Mouse (Mus musculus): Measurements from ENCODE around the gene Arfgef2. TPM values are rescaled to one million over a fixed set of nuclear protein-coding genes. Genes with fewer than 3 reads are reported as not detected.

The Arfgef2 gene
- polyA plus RNA-seq, 1 experiment from 2014 or later = 6.8 TPM

DNA sequence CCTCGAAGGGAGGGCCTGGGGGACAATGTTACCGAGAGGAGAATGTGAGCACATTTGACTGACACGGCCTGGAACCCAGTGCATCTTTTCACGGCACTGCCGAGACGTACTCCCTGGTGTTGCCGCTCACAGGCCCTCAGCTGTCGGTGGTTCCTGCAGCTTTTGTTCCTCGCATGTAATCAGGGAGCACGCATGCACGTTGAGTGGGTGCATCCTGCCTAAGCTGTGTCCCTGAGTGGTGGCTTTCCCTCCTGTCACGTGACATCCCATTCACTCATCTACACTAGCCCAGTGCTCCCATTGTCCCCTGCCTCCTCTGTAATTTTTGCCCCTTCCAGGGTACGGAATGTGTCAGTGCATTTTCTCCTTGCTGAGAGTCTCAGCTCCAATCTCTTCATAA lies 91.0 kb downstream of the Arfgef2 start:
- peak overlapping the region; percentile 16; the same call in 1 of the 2 replicates for H3K27ac ChIP-seq (replicated peaks; ENCODE audit: low read depth, low read length)
- DNase-seq = peak; percentile 21
- H3K4me1 ChIP-seq (ENCODE audit: control insufficient read depth, insufficient read depth, low read length) = no peaks in the 10 kb centered on the region
- H3K27me3 ChIP-seq (ENCODE audit: control insufficient read depth, insufficient read depth, low read length) = no peaks in the 10 kb centered on the region
- no peak overlapping the region for H3K4me3 ChIP-seq (replicated peaks; ENCODE audit: low read depth, low read length)
- 66% methylated on average over 13 of the region's 13 CpGs for WGBS
- no peak overlapping the region for H3K9ac ChIP-seq (replicated peaks; ENCODE audit: low read length)
- ATAC-seq (ENCODE audit: low FRiP score, low TSS enrichment) = no peak
- no peaks in the 10 kb centered on the region for H3K9me3 ChIP-seq (ENCODE audit: control insufficient read depth, low read length)
- H3K36me3 ChIP-seq (ENCODE audit: control insufficient read depth, insufficient read depth, low read length) = peaks cover 31% of the 10 kb centered on the region
- no peak overlapping the region for H3K4me2 ChIP-seq (ENCODE audit: low read length)

- no peak for DNase-seq
Observed at GRCm38 (mm10) chr2:166896974-166897373, 91.6 kb downstream of the Arfgef2 start.

DNA sequence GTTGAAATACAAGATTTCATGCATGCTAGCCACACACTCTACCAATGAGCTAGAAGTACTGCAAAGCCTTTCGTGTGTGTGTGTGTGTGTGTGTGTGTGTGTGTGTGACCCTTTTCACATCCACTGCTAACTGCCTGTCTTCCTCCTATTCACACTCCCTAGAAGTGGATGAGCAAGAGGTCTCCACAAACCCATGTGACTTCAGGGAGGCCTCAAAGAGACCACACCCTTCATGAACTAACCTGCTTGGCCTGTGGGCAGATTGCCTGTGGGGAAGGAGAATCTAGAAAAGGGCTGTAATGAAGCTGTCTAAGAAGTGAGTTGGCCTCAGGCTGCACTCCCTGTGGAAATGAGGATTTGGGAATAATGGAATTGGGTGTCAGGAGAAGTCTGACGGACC lies 93.8 kb downstream of the Arfgef2 start:
- no peak for ATAC-seq (ENCODE audit: low FRiP score, low TSS enrichment)
- Histone ChIP-seq H3K9me3 (ENCODE audit: control insufficient read depth, low read length) (no peaks in the 10 kb centered on the region), H3K4me2 (ENCODE audit: low read length) (no peak overlapping the region), H3K27ac (replicated peaks; ENCODE audit: low read depth, low read length) (no peak overlapping the region), H3K4me3 (replicated peaks; ENCODE audit: low read depth, low read length) (no peak overlapping the region), H3K27me3 (ENCODE audit: control insufficient read depth, insufficient read depth, low read length) (no peaks in the 10 kb centered on the region), H3K4me1 (ENCODE audit: control insufficient read depth, insufficient read depth, low read length) (no peaks in the 10 kb centered on the region), H3K9ac (replicated peaks; ENCODE audit: low read length) (no peak overlapping the region), H3K36me3 (ENCODE audit: control insufficient read depth, insufficient read depth, low read length) (peaks cover 8% of the 10 kb centered on the region)
- WGBS = 83% methylated on average over 2 of the region's 2 CpGs
- DNase-seq = no peak

More at GRCm38 (mm10) chr2:166896974-166897373, 91.6 kb downstream of the Arfgef2 start:
- H3K9me3 ChIP-seq (ENCODE audit: control insufficient read depth, low read length) = no peaks in the 10 kb centered on the region
- WGBS = 84% methylated on average over 12 of the region's 12 CpGs
- no peaks in the 10 kb centered on the region for H3K27me3 ChIP-seq (ENCODE audit: control insufficient read depth, insufficient read depth, low read length)
- H3K4me1 ChIP-seq (ENCODE audit: control insufficient read depth, insufficient read depth, low read length) = no peaks in the 10 kb centered on the region
- no peak overlapping the region for H3K4me2 ChIP-seq (ENCODE audit: low read length)
- peaks cover 25% of the 10 kb centered on the region for H3K36me3 ChIP-seq (ENCODE audit: control insufficient read depth, insufficient read depth, low read length)
- H3K4me3 ChIP-seq (replicated peaks; ENCODE audit: low read depth, low read length) = no peak overlapping the region
- H3K9ac ChIP-seq (replicated peaks; ENCODE audit: low read length) = no peak overlapping the region
- ATAC-seq (ENCODE audit: low FRiP score, low TSS enrichment) = no peak
- no peak overlapping the region for H3K27ac ChIP-seq (replicated peaks; ENCODE audit: low read depth, low read length)

- Histone ChIP-seq H3K9me3 (ENCODE audit: control insufficient read depth, low read length) (no peaks in the 10 kb centered on the region), H3K27ac (replicated peaks; ENCODE audit: low read depth, low read length) (no peak overlapping the region), H3K27me3 (ENCODE audit: control insufficient read depth, insufficient read depth, low read length) (no peaks in the 10 kb centered on the region), H3K4me3 (replicated peaks; ENCODE audit: low read depth, low read length) (no peak overlapping the region), H3K36me3 (ENCODE audit: control insufficient read depth, insufficient read depth, low read length) (peaks cover 2% of the 10 kb centered on the region), H3K4me1 (ENCODE audit: control insufficient read depth, insufficient read depth, low read length) (no peaks in the 10 kb centered on the region), H3K4me2 (ENCODE audit: low read length) (no peak overlapping the region), H3K9ac (replicated peaks; ENCODE audit: low read length) (no peak overlapping the region)
- 74% methylated on average over 3 of the region's 3 CpGs for whole genome bisulfite sequencing
- ATAC-seq (ENCODE audit: low FRiP score, low TSS enrichment) (no peak), DNase-seq (no peak)
Observed at GRCm38 (mm10) chr2:166899746-166900145, 94.4 kb downstream of the Arfgef2 start.

- Histone ChIP-seq H3K9me3 (ENCODE audit: control insufficient read depth, low read length) (no peaks in the 10 kb centered on the region), H3K27ac (replicated peaks; ENCODE audit: low read depth, low read length) (no peak overlapping the region), H3K27me3 (ENCODE audit: control insufficient read depth, insufficient read depth, low read length) (no peaks in the 10 kb centered on the region), H3K9ac (replicated peaks; ENCODE audit: low read length) (no peak overlapping the region), H3K4me1 (ENCODE audit: control insufficient read depth, insufficient read depth, low read length) (no peaks in the 10 kb centered on the region), H3K4me2 (ENCODE audit: low read length) (no peak overlapping the region), H3K36me3 (ENCODE audit: control insufficient read depth, insufficient read depth, low read length) (no peaks in the 10 kb centered on the region), H3K4me3 (replicated peaks; ENCODE audit: low read depth, low read length) (no peak overlapping the region)
- 90% methylated on average over 8 of the region's 8 CpGs for WGBS
- DNase-seq (no peak), ATAC-seq (ENCODE audit: low FRiP score, low TSS enrichment) (no peak)
Observed at GRCm38 (mm10) chr2:166900792-166901505, 95.6 kb downstream of the Arfgef2 start.

DNA sequence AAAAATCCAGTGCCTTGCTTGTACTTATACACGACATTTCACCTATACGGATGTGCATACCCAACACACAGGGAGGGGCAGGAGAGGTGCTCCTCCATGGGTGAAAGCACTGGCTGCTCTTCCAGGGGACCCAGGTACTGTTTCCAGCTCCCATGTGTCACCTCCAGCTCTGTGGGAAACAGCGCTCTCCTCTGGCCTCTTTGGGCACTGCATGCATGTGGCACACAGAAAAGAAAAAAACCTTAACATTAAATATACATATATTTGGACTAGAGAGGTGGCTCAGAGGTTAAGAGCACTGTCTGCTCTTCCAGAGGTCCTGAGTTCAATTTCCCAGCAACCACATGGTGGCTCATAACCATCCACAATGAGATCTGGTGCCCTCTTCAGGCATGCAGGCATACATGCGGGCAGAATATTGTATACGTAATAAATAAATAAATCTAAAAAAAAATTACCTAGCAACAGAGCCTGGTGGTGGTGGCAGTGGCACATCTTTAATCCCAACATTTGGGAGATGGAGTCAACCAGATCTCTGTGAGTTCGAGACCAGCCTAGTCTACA lies 98.4 kb downstream of the Arfgef2 start:
- H3K27ac ChIP-seq (replicated peaks; ENCODE audit: low read depth, low read length) = no peak overlapping the region
- H3K9ac ChIP-seq (replicated peaks; ENCODE audit: low read length) = no peak overlapping the region
- H3K9me3 ChIP-seq (ENCODE audit: control insufficient read depth, low read length) = no peaks in the 10 kb centered on the region
- H3K4me1 ChIP-seq (ENCODE audit: control insufficient read depth, insufficient read depth, low read length) = peaks cover 11% of the 10 kb centered on the region
- H3K36me3 ChIP-seq (ENCODE audit: control insufficient read depth, insufficient read depth, low read length) = no peaks in the 10 kb centered on the region
- no peaks in the 10 kb centered on the region for H3K27me3 ChIP-seq (ENCODE audit: control insufficient read depth, insufficient read depth, low read length)
- no peak overlapping the region for H3K4me2 ChIP-seq (ENCODE audit: low read length)
- WGBS = 92% methylated on average over 6 of the region's 6 CpGs
- ATAC-seq (ENCODE audit: low FRiP score, low TSS enrichment) (no peak), DNase-seq (no peak)
- H3K4me3 ChIP-seq (replicated peaks; ENCODE audit: low read depth, low read length) = no peak overlapping the region

DNA sequence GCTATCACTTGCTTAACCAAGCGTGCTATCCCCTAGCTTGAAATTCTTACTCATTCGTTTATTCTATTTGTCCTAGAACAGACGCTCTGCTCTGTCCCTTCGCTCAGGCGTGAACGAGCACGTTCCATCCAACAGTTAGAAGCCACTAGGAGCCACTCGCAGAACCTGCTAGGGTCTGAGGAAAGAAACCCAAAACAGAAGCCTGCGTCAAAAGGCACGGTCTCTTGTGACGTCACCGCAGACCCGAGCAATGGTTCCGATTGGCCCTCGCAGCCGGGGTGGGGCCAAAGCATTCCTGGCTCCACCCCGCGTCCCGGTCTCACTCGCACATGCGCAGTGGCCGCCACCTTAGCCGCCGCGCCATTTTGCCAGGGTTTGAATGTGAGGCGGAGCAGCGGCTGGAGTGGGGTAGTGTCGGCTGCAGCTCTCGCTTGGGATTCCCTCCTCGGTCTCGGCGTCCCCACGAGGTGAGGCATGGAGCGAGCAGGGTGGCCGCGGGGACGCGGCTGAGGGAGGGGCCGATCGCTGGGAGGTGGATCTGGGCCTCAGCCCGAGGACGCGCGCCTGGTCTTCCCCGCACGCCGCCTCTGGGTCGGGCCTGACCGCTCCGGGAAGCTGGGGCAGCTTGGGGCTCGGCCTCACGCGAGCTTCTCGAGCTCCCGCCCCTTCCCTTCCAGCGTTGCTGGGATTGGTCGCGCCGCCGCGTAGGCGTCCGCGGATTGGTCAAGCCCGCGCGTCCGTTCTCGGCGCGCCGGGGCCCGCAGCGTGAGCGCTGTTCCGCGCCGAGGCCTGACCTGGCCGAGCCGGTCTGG lies 100.5 kb downstream of the Arfgef2 start, which contains the start of gene Cse1l:
Gene Cse1l (plus strand): TSS at position 330 of the 812 bp plus-strand sequence.
- peak; percentile 100 for DNase-seq
- no peaks in the 10 kb centered on the region for H3K9me3 ChIP-seq (ENCODE audit: control insufficient read depth, low read length)
- peak within 1 kb of the TSS; percentile 75 for H3K9ac ChIP-seq (replicated peaks; ENCODE audit: low read length)
- peak; percentile 96 for ATAC-seq (ENCODE audit: low FRiP score, low TSS enrichment)
- under 1% methylated on average over 80 of the region's 80 CpGs for WGBS
- H3K27ac ChIP-seq (replicated peaks; ENCODE audit: low read depth, low read length) = peak within 1 kb of the TSS; percentile 97
- no peaks in the 10 kb centered on the region for H3K27me3 ChIP-seq (ENCODE audit: control insufficient read depth, insufficient read depth, low read length)
- no peaks in the 10 kb centered on the region for H3K36me3 ChIP-seq (ENCODE audit: control insufficient read depth, insufficient read depth, low read length)
- peak within 1 kb of the TSS; percentile 91 for H3K4me3 ChIP-seq (replicated peaks; ENCODE audit: low read depth, low read length)
- peak within 1 kb of the TSS; percentile 87 for H3K4me2 ChIP-seq (ENCODE audit: low read length)
- H3K4me1 ChIP-seq (ENCODE audit: control insufficient read depth, insufficient read depth, low read length) = peaks cover 11% of the 10 kb centered on the region

DNA sequence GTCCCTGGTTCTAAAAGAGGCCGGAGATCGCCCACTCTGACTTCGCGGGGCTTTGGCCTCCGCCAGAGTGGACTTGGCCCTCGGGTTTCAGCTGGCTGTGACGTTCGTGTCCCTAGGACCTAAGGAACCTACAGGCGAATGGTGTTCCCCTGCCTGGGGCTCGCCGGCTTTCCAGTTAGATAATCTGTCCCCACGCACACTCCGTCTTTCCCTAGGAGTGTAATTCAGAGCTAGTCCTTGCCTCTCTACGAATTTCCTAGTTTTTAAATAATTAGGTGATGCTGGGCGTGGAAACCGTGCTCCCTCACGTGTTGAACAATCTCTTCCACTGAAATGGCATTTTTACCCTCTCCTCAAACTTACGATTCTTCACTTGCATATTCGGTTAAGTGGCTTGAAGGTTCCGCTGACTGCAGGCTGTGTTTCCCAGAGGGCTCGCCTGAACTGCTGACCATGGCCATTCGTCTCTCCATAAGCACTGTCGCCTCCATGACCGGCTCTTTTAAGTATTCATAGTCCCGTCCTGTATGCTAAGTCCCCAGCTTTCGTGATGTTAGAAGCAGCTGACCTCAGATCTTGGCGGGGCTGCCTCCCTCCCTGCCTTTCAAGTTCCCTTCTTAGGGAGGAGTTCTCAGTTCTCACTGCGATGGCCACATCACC lies 101.3 kb downstream of the Arfgef2 start:
- no peaks in the 10 kb centered on the region for H3K27me3 ChIP-seq (ENCODE audit: control insufficient read depth, insufficient read depth, low read length)
- WGBS = 1% methylated on average over 28 of the region's 28 CpGs
- DNase-seq (no peak), ATAC-seq (ENCODE audit: low FRiP score, low TSS enrichment) (no peak)
- peak overlapping the region; percentile 97 for H3K27ac ChIP-seq (replicated peaks; ENCODE audit: low read depth, low read length)
- peaks cover 11% of the 10 kb centered on the region for H3K4me1 ChIP-seq (ENCODE audit: control insufficient read depth, insufficient read depth, low read length)
- peak overlapping the region; percentile 91 for H3K4me3 ChIP-seq (replicated peaks; ENCODE audit: low read depth, low read length)
- no peaks in the 10 kb centered on the region for H3K36me3 ChIP-seq (ENCODE audit: control insufficient read depth, insufficient read depth, low read length)
- peak overlapping the region; percentile 87 for H3K4me2 ChIP-seq (ENCODE audit: low read length)
- peak overlapping the region; percentile 75 for H3K9ac ChIP-seq (replicated peaks; ENCODE audit: low read length)
- no peaks in the 10 kb centered on the region for H3K9me3 ChIP-seq (ENCODE audit: control insufficient read depth, low read length)
